Mouse (Mus musculus) A20 (cell line): ENCODE results near the gene Tgtp2.
"Not testable (repeated sequence)": the region's sequence is repeated elsewhere in the genome, so short reads cannot be mapped to it uniquely, and the experiment has no call there.

Experiments used
- DNase-seq: peaks from one replicate; pipeline ENCODE4 v3.0.0-alpha.2; 2011; ENCODE audit warnings: low read depth, low spot score

The Tgtp2 gene

DNA sequence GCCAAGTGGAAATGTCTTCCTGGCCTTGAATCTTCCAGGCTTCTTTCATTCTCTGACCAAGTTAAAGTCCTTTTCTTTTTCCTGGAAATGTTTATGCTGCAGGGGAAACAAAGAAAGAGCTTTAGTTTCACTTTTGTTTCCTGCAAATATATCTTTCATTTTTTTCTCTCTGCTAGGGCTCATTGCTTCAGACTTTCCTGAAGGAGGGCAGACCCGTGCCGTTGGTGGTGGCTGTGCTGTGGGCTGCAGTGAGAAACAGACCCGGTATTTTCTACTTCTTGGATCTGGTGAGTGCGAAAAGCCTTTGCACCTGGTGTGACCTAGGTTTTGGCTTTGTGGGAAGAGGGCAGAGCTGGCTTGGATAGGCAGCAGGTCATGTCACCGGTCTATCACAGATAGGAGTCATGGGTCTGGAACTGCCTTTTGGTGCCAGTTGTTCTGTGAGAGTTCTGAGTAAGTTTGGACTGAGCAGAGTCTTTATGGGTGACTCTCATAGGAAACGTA lies 22.9 kb upstream of the Tgtp2 start:
- DNase-seq, result no peak

DNA sequence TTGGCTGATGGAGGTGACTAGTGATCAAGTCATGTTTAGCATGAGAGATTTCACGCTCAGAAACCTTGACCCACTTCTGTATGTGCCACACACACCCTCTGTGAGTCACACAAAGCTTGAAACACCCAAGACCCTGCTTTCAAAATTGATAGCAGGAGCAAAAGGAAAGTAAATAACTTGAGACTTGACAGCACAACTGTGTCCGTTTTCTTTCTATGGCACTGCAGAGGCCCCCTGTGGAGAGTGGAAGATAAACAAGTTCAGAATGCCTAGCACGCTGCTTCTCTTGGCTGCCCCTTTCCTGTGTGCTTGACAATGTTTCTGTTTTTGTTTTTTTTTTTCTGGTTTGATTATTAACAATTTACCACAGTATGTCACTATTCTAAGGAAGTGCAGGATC lies 20.9 kb upstream of the Tgtp2 start:
- DNase-seq, result peak; percentile 16

DNA sequence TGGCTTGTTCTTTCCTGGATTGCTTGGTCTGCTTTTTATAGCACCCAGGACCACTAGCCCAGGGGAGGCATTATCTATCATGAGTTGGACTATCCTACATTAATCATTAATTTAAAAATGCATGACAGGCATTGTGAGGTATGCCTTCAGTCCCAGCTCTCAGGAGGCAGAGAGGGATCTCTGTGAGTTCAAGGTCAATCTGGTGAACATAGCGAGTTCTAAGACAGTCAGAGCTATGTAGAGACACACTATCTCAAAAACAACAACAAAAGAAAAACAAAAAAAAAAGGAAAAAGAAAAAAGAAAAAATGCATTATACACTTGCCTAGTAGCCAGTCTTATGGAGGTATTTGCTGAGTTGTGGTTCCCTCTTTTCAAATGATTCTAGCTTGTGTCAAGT lies 20.4 kb upstream of the Tgtp2 start:
- no peak for DNase-seq

DNA sequence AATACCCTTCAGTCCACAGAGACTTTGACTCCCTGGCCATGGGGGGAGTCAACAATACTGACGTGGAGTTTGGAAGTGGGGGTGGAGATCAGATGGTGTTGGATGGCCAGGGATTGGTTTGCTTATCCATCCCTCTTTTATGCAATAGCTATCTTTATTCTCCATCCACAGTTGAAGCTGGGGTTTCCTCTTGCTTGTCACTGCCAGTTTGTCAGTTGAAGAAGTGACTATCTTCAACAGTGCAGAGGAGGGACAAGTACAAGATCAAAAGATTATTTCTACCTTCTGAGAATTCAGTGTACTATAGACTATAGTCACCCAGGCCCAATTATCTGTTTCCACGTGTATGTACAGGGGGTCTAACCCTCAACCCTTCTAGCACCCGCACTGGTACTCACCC lies 19.8 kb upstream of the Tgtp2 start:
- DNase-seq, result no peak

DNA sequence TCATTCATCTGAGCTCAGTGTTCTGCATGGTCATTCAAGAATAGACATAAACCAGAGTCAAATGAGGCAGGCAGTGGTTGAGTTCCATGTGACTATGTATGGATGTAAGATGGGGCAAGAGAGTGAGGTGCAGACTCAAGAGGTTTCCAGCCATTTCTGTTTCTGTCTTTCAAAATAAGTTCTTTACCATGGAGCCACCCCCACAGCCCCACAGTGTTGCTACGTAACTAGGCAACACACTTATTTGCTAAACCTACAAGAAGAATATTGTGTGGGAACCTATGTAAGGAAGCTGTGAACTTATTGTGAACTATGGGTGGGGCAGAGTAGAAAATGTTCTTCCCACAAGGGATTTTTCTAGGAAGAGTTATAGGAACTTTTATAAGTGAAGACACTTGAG lies 19.1 kb upstream of the Tgtp2 start:
- no peak for DNase-seq

DNA sequence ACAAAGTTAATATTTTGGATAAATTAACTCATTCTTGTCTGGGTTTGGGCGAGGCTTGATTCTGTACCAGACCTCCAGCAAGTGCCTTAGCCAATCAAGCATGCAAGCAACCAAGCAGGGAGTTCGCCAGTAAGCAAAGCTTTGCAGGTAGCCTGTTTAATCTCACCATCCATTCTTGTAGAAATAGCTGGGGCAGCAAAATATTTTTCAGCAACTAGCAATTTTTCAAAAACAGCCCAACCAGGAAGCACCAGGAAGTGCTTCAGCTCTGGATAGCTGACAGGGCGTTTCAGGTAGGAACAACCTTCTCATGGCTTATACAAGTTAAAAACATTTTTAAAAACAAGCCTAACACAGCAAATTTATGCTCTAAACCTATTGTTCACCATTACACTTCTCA lies 17.9 kb upstream of the Tgtp2 start:
- DNase-seq, result no peak

DNA sequence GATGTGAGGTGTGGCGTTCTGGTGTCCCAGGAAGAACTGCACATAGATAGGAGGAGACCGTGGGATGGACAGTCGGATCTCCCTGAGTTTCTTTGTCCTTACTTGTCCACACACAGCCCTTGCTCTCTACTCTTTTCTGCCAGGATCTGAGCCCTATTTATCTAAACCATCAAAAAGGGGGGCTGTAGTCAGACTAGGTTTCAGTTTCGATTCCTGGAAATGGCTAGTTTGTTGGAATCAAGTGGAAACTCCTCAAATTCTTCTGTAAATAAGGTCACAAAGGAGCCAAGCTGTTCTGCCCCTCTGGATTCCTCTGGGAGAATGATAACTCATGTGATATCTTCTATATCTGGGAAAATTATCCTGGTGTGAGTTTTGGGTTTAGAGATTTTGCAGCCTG lies 17.4 kb upstream of the Tgtp2 start:
- no peak for DNase-seq

DNA sequence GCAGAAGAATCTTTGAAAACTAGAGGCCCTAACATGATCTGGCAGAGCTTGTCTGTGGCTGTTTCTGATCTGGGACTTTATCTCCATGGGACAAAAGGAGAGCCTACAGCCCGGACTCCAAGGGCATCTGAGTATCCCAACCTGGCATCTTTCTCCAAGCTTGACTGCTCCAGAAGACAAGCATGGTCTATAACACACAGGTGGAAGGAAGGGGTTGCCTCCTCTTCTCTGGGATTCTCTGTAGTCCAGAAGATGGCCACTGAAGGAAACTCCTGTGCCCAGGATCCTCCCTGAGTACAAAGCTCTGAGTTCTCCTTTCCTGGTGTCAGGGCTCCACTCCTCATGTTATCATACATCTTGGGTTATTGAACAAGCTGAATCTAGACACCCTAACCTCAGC lies 16.6 kb upstream of the Tgtp2 start:
- DNase-seq, result no peak

DNA sequence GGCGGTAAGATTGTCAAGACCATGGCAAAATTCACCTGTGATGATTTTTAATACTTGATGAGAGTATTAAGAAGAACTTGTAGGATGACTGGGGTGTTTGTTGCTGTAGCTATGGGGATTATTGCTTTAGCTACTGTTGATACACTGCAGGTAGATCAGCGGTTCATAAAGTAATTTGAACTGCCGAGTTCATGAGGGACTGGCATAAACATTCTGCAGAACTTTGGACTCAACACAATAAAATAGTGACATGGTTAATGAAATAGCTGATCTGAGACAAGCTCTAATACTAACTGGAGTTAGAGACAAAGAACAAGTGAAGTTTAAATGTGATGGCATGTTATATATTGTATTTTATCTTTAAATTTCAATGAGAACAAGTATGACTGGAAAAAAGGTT lies 14.7 kb upstream of the Tgtp2 start:
- no peak for DNase-seq

DNA sequence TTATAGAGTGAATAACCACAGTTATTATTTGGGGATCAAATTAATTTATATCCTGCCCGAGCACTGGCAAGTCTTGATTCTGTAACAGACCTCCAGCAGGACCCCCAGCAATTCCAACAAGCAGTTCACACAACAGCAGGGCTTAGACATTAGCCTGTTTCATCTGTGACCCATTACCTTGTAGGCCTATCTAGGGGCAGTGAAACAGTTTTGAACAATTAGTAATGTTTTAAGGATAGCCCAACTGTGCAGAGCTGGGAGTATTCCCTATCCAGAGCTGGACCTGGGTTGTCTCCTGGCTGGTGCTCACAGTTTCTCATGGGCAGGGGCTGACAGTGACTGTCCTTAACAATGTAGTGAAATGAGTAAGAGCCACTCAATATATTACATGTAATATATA lies 13.0 kb upstream of the Tgtp2 start:
- DNase-seq, result no peak

DNA sequence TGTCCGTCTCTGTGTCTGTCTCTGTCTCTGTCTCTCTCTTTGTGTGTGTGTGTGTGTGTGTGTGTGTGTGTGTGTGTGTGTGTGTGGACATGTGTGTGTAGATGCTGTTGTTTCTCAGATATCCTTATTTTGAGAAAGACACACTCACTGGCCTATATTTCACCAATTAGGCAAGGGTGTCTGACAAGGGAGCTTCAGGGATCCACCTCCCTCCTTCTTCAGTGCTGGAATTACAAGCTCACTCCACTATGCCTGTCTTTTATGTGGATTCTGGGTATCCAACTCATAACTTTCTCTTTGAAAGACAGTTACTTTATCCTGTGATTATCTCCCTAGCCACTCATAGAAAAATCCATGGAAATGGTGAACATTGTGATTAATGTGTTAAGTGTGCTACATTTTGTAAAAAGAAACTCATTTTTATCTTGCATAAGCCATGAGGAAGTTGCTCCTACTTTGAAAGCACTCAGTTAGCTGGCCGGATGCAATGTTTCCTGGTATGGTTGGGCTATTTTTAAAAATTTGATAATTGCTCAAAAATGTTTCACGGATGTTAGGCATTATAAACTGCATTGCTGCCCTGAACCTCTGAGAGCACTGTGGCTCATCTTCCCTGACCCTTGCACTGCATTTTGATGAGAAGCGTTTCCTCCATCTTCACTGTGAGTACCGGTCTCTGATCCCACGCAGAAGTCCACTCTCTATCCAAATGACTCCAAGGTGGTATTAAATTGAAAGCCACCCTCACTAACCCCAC lies 12.2 kb upstream of the Tgtp2 start, which contains the start of gene Ifi47:
Gene Ifi47 (plus strand): TSS at position 587 of the 757 bp plus-strand sequence.
- DNase-seq, result not testable (repeated sequence)

DNA sequence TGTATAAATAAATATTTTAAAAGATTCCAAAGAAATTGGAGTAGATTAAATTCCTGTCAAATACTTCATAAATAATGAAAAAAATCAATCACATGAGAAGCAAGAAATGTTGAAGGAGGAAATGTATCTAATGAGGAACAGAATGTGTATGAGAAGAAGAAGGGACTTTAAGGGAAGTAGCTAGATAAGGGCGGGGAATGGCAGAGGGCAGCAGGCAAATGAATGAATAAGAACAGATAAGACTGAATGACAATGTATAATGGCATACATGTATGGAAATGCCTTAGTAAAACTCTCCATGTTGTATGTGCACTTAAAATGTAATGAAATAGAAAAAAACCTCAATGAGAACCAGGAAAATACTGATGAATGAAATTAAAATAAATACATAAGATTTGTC lies 4.4 kb upstream of the Tgtp2 start:
- no peak for DNase-seq

DNA sequence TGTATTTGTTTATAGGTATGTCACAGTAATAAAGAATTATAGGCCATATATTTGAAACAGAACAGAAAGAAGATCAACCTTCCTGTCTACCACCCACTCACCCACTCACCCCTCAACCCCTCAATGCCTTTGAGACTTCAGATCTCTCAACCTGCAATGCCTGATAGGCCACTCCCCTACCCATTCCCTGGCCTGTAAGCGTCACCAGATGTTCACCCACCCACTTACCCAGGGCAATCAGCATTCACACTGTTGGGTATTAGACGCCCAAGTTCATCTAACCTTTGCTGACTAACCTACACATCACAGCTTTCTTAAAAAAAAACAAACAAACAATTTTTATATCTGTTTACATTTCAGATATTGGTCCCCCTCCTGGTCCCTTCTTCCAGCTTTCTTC lies 2.1 kb downstream of the Tgtp2 start:
- DNase-seq, result not testable (repeated sequence)

DNA sequence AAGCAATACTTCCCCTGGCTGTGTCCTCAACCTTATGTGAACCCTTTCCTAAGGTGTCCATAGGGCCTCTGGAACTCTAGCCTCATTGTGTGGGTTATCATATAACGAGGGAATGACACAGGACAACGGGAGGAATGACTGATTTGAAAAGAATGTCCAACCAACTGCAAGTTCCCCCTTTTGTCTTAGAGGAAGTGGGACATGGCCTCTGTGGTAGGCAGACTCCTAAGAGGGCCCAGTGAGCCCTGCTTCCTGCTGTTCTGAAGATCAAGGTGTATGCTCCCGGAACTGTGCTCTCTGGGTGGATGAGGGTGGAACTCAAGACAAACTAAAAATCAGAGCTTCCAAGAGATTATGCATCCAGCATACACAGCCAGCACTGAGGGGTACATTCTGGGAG lies 3.9 kb downstream of the Tgtp2 start:
- not testable (repeated sequence) for DNase-seq

DNA sequence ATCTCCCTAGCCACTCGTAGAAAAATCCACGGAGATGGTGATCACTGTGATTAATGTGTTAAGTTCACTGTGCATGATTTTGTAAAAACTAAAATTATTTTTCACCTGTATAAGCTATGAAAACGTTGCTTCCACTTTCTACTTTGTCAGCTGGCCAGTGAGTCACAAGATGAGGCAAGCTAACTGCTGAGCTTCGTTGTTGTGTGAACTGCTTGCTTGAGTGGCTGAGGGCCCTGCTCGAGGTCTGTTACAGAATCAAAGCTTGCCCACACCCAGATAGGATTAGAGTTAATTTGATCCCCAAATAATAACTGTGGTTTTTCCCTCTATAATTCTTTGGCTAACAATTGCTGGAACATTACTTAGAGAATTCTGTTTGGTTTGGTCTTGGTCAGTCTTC lies 12.1 kb downstream of the Tgtp2 start:
- not testable (repeated sequence) for DNase-seq

DNA sequence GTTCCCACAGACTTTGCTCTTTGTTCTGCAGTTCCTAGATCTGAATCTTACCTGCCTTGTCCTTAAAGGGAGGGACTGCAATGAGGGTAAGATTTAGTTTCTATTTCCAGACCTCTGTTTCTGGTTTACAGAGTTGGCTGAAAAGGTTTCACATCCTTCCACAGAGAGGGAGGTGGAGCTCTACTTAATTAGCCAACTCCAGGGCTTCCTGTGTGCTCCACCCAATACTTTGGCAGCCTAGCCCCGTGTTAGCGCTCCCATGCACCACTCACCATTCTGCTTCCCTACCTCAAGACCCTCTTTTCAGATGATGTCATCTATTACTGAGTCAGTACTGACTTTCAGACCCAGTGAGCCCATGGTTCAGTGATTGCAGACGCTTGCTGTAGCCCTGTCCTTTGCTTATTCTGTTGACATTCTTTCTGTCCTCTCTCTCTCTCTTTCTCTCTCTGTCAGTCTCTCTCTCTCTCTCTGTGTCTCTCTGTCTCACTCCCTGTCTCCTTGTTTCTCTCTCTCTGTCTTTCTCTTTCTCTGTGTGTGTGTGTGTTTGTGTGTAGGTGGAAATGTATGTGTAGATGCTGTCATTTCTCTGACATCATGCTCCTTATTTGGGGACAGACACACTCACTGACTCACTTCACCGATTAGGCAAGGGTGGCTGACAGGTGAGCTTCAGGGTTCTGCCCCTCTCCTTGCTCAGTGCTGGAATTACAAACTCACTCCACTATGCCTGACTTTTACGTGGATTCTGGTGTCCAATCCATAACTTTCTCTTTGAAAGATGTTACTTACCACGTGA lies 12.7 kb downstream of the Tgtp2 start, which contains the start of gene 9930111J21Rik2:
Gene 9930111J21Rik2 (minus strand): TSS at position 150 of the 799 bp plus-strand sequence.
- peak; percentile 42 for DNase-seq

DNA sequence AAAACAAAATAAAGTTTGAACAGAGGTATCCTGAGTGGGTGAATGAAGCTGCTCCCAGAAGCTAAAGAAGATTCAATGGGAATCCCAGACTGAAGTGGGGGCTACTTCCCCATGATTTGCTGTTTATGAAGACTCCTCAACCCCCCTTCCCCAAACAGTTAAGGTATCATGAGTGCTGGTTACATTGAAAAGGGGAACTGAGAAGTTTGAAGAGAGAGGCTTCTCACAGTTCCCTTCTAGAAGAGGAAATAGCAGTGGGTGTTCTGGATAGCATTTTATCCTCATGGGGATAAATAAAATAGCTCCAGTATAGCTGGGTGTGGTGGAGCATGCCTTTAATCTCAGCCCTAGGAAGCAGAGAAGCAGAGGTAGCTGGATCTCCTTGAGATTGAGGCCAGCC lies 13.9 kb downstream of the Tgtp2 start:
- DNase-seq, result not testable (repeated sequence)

DNA sequence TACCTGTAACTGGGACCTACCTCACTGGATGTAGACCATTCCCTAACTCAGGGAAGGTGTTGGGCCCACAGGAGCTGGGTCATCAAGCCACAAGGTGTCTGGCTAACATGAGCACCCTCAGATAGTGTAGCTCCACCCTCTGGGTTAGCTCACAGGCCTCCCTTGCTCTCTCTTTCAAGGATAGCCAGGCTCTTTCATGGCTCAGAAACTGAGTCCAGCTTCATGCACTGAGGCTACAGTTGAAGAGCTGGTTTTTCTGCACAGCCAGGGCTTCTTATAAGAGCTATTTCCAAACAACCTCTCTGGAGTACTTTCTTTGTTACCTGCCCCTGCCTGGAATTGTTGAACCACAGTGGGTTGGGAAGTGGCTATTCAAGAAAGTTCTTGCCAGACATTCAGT lies 51.9 kb downstream of the Tgtp2 start:
- DNase-seq, result not testable (repeated sequence)
